Mouse (Mus musculus) liver, embryonic 16.5 days (tissue): ENCODE measurements around the gene Ifnar1. TPM values are rescaled to one million over a fixed set of nuclear protein-coding genes. Genes with fewer than 3 reads are reported as not detected.

Experiments
- ATAC-seq: fragments of 200-750 bp; cut with Nextera tagmentation; 2 replicates; pipeline ENCODE4 v1.8.0; 2017; ENCODE audit warnings: low read depth, mild to moderate bottlenecking, moderate number of reproducible peaks, moderate library complexity
- H3K27ac ChIP-seq: fragments of 300-500 bp; sonication (generic); 2 replicates; pipeline ENCODE4 v1.5.1; 2014; ENCODE audit warnings: mild to moderate bottlenecking, low read length
- H3K27me3 ChIP-seq: fragments of 300-500 bp; sonication (generic); 2 replicates; pipeline ENCODE4 v1.6.1; 2014; ENCODE audit warnings: low read depth, low read length, mixed read lengths; ENCODE audit not compliant: control insufficient read depth, insufficient read depth
- H3K36me3 ChIP-seq: fragments of 300-500 bp; sonication (generic); 2 replicates; pipeline ENCODE4 v1.6.1; 2014; ENCODE audit warnings: mild to moderate bottlenecking; ENCODE audit not compliant: control insufficient read depth, insufficient read depth
- H3K4me1 ChIP-seq: fragments of 300-500 bp; sonication (generic); 2 replicates; pipeline ENCODE4 v1.6.1; 2014; ENCODE audit warnings: low read depth, low read length, mixed read lengths; ENCODE audit not compliant: control insufficient read depth
- H3K4me2 ChIP-seq: fragments of 300-500 bp; sonication (generic); 2 replicates; pipeline ENCODE4 v1.6.1; 2014; ENCODE audit warnings: low read depth, low read length, mixed read lengths
- H3K4me3 ChIP-seq: fragments of 300-500 bp; sonication (generic); 2 replicates; pipeline ENCODE4 v1.5.1; 2014; ENCODE audit warnings: low read depth, mild to moderate bottlenecking, low read length
- H3K9ac ChIP-seq: fragments of 300-500 bp; sonication (generic); 2 replicates; pipeline ENCODE4 v1.6.1; 2014; ENCODE audit warnings: low read depth, low read length
- H3K9me3 ChIP-seq: fragments of 300-500 bp; sonication (generic); replicated peaks from 2 replicates; pipeline ENCODE4 v1.6.1; 2016; ENCODE audit warnings: low read length; ENCODE audit not compliant: control insufficient read depth
- WGBS: fragments of 180-500 bp; shearing (Covaris S2); extraction: QIAGEN DNeasy Blood & Tissue Kit; methylation state at CpG from one replicate; pipeline ENCODE4 v1.1.7; 2014; ENCODE audit not compliant: insufficient replicate concordance; 5-methylcytosine and 5-hydroxymethylcytosine counted together
- polyA plus RNA-seq: library from polyadenylated mRNA; unstranded; fragments of >200 nt; fragmentation: Nextera tagmentation; extraction: Ambion mirVana; gene quantifications from 2 replicates; pipeline ENCODE4 v1.2.1, GENCODE M21; 2015

The Ifnar1 gene
- polyA plus RNA-seq, 1 experiment from 2014 or later: 25.0 TPM

DNA sequence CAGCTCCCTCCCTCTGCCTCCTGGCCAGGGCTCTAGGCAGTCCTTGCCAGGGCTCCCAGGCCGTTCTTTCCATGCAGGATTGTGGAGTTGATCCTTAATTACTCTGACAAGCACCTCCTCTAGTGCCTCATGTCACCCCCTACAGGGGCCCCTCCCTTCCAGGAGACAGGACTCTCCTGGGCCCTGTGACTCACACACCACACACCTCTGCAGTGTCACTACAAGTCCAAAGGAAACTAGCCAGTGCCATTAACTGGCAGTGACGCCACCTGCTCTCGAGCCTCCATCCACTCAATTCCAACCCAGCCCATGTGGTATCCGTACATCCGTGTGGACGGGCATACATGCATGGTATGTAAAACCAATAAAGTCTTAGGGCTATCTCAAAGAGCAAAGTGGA, 49.9 kb downstream of the Ifnar1 start:
- Histone ChIP-seq H3K4me3 (no peak overlapping the region), H3K4me1 (peaks cover 40% of the 10 kb centered on the region), H3K27me3 (no peaks in the 10 kb centered on the region), H3K9me3 (no peaks in the 10 kb centered on the region), H3K36me3 (no peaks in the 10 kb centered on the region), H3K27ac (no peak overlapping the region), H3K4me2 (no peak overlapping the region), H3K9ac (no peak overlapping the region)
- ATAC-seq: no peak
- WGBS: 78% methylated on average over 6 of the region's 6 CpGs

DNA sequence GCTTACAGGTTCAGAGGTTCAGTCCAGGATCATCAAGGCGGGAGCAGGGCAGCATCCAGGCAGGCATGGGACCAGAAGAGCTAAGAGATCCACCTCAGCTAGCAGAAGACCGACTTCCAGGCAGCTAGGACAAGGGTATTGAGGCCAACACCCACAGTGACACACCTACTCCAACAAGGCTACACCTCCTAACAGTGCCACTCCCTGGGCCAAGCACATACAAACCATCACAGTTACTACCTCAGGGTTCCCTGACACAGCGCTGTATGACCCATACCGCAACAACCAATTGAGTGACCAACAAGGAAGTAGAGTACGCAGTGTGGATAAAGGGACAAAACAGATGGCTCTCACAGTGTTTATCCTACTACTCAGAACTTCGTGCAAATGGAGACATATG, 51.3 kb downstream of the Ifnar1 start:
- Histone ChIP-seq H3K4me2 (no peak overlapping the region), H3K27me3 (no peaks in the 10 kb centered on the region), H3K9ac (no peak overlapping the region), H3K27ac (no peak overlapping the region), H3K4me3 (no peak overlapping the region), H3K9me3 (no peaks in the 10 kb centered on the region), H3K36me3 (no peaks in the 10 kb centered on the region), H3K4me1 (peaks cover 43% of the 10 kb centered on the region)
- ATAC-seq: peak; percentile 8; the same call in 1 of the 2 replicates
- WGBS: 75% methylated on average over 6 of the region's 6 CpGs

DNA sequence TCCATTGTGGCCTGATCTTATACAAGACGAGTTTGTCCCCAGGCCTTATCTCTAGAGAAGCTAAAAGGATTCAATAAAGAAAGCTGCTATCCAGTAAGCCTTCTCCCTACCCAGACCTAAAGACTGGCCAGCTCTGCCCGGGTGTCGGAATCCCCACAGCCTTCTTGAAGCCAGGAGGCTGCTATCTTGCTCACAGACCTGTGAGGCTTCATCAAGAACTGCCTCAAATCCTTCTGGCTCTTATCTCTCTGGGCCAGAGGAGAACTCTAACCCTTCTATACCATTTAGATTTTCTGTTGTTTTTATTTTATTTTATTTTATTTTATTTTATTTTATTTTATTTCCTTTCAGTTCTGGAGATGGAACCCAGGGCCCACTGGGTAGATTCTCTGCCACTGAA, 52.0 kb downstream of the Ifnar1 start:
- Histone ChIP-seq H3K9me3 (no peaks in the 10 kb centered on the region), H3K4me2 (no peak overlapping the region)
- peak; percentile 71 for ATAC-seq

DNA sequence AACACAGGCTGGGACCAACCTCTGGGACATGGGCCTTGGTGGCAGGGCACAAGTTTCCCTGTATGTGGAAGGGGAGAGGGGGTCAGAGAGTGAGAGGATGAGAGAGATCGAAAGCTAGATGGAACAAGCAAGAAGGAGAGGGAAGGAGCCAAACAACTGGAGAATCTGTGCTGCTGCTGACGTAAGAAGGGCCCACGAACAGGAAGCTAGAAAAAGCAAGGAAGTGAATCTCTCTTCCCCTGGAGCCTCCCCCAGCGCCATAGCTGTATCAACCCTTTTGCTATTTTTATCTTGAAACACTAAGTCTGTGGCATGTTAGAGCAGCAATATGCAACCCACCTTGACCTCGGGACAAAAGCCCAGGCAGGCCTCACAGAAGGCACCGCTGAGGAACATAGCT, 53.0 kb downstream of the Ifnar1 start:
- WGBS: 37% methylated on average over 6 of the region's 6 CpGs
- H3K4me1 ChIP-seq: peaks cover 51% of the 10 kb centered on the region

More for the DNA sequence above, 52.0 kb downstream of the Ifnar1 start:
- peaks cover 50% of the 10 kb centered on the region for H3K4me1 ChIP-seq
- no peak overlapping the region for H3K9ac ChIP-seq
- no peaks in the 10 kb centered on the region for H3K27me3 ChIP-seq
- no peaks in the 10 kb centered on the region for H3K36me3 ChIP-seq
- no peak overlapping the region for H3K4me3 ChIP-seq
- 27% methylated on average over 3 of the region's 3 CpGs for WGBS
- peak overlapping the region; percentile 18; the same call in 1 of the 2 replicates for H3K27ac ChIP-seq

DNA sequence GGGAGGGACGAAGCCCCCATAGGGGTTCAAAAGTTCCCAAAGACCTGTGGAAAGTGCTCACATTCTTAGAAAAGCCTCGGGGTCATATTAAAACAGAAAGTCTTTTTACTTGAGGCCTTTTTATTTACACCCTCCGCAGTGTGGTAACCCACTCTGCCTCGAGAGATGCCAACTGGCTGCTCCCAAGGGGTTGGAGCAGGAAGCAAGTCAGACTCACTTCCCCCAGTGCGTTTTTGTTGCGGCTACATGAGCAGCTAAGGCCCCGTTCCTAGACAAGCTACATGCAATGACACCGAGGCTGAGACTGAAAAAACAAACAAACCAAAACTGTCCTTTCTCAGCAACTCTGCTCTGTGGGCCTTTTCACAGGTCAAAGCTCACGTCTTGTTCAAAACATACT, 53.5 kb downstream of the Ifnar1 start:
- Histone ChIP-seq H3K27me3 (no peaks in the 10 kb centered on the region), H3K4me2 (no peak overlapping the region), H3K4me3 (no peak overlapping the region), H3K9me3 (no peaks in the 10 kb centered on the region), H3K4me1 (peaks cover 49% of the 10 kb centered on the region), H3K27ac (peak overlapping the region; percentile 57; the same call in 1 of the 2 replicates), H3K9ac (no peak overlapping the region), H3K36me3 (no peaks in the 10 kb centered on the region)
- WGBS: 44% methylated on average over 9 of the region's 9 CpGs
- ATAC-seq: no peak

More for the DNA sequence above, 53.0 kb downstream of the Ifnar1 start:
- Histone ChIP-seq H3K4me2 (no peak overlapping the region), H3K4me3 (no peak overlapping the region), H3K9me3 (no peaks in the 10 kb centered on the region), H3K27ac (peak overlapping the region; percentile 57; the same call in 1 of the 2 replicates), H3K36me3 (no peaks in the 10 kb centered on the region), H3K9ac (no peak overlapping the region), H3K27me3 (no peaks in the 10 kb centered on the region)
- no peak for ATAC-seq

DNA sequence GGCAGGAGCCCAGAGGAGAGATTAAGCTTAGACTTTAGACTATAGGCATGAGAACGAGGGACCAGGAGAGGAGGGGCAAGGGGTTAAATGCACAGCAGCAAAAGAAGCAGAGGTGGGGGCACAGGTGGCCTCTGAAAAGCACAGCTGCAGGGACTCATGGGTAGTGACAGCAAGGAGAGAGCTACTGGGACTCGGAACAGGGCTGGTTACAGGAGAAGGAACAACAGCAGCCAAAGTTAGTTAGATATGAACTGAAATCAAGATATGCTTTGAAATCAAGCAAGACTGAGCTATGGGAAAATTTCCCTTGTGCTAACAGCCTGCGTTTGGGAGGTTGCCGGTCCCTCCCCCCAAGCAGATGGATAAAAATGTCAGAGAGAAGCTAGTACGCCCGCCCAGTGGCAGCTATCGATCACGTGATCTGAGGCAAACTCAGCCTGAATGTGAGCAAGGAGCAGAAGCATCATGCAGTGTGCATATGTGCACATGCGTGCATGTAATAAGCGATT, 56.6 kb downstream of the Ifnar1 start:
- peak overlapping the region; percentile 6; the same call in 1 of the 2 replicates for H3K9ac ChIP-seq
- 27% methylated on average over 10 of the region's 10 CpGs for WGBS
- peaks cover 57% of the 10 kb centered on the region for H3K4me1 ChIP-seq
- no peak overlapping the region for H3K4me3 ChIP-seq
- no peaks in the 10 kb centered on the region for H3K27me3 ChIP-seq
- no peaks in the 10 kb centered on the region for H3K36me3 ChIP-seq
- ATAC-seq: no peak
- no peaks in the 10 kb centered on the region for H3K9me3 ChIP-seq
- no peak overlapping the region for H3K27ac ChIP-seq
- peak overlapping the region; percentile 39 for H3K4me2 ChIP-seq

DNA sequence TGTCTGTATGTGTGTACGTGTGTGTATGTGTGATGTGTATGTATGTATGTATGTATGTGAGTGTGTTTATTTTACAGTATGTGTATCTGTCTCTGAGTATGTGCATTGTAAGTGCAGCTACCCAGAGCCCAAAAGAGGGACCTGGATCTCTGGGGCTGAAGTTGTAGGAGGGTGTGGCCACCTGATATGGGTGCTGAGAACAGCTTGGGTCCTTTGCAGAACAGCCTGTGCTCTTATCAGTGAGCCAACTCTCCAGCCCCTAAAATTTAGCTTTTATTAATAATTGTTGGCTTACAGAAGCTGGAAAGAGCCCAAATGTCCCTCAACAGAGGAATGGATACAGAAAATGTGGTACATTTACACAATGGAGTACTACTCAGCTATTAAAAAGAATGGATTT, 58.6 kb downstream of the Ifnar1 start:
- no peak for ATAC-seq
- Histone ChIP-seq H3K9me3 (no peaks in the 10 kb centered on the region), H3K4me2 (no peak overlapping the region), H3K4me3 (no peak overlapping the region), H3K27ac (no peak overlapping the region), H3K9ac (no peak overlapping the region), H3K27me3 (no peaks in the 10 kb centered on the region), H3K4me1 (peaks cover 52% of the 10 kb centered on the region), H3K36me3 (no peaks in the 10 kb centered on the region)
- WGBS: 88% methylated on average over 1 of the region's 1 CpGs

DNA sequence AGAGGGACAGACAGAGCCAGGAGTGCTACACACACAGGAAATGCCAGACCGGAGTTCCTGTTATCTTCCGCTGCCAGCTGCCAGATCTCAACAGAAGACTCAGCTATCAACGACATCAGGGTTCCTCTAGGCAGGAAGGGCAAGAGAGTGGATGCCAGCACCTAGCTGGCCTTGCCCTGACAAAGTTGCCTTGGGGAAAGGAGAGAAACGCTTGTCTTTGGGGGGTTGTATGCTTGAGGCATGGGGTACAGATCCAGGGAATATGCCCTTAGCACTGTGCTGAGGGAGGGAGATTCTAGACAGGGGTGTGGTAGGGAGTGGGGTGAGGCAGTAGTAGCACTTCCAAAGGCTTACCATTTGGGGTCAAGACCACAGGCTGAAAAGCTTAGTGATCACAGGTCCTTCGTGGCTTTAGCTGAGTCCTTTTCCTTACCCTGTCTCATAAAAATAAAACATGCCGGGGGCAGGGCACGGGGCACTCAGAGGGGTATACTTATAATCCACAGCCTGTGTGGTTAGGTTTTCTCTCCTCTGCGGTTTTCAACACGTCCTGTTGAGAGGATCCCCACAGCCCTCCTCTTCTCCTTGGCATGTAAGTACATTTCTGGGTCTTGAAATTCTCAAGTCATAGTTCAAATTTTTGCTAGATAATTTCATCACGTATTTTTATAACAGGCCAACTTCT, 60.7 kb downstream of the Ifnar1 start:
- peaks cover 66% of the 10 kb centered on the region for H3K4me1 ChIP-seq
- ATAC-seq: peak; percentile 73
- H3K4me3 ChIP-seq: peak overlapping the region; percentile 87

DNA sequence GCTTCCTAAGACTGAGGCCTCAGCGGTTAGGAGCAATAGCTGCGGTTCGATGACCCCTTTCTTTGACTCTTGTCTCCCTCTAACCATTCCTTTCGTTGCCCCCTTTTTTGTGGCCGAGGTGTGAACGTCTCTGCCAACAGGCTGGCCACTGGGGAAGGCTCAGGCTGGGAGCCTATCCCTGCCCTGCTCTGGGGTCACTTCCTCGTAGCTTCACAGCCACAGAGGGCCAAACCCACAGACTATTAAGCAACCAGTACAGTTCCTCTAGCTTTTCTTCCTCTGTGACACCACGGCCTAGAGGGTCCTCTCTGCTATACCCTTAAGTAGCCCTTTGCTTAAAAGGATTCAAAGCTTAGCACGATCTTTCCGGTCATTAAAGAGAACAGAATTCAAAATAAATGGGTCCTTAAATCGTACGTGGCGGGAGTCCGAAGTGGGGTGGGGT, 61.4 kb downstream of the Ifnar1 start:
- no peaks in the 10 kb centered on the region for H3K9me3 ChIP-seq
- H3K27ac ChIP-seq: peak overlapping the region; percentile 94
- H3K27me3 ChIP-seq: no peaks in the 10 kb centered on the region
- H3K9ac ChIP-seq: peak overlapping the region; percentile 93
- H3K4me3 ChIP-seq: peak overlapping the region; percentile 87
- ATAC-seq: peak; percentile 30
- H3K4me1 ChIP-seq: peaks cover 69% of the 10 kb centered on the region
- peak overlapping the region; percentile 98 for H3K4me2 ChIP-seq
- no peaks in the 10 kb centered on the region for H3K36me3 ChIP-seq
- 3% methylated on average over 14 of the region's 14 CpGs for WGBS

More for the DNA sequence above, 60.7 kb downstream of the Ifnar1 start:
- Histone ChIP-seq H3K9ac (peak overlapping the region; percentile 93), H3K9me3 (no peaks in the 10 kb centered on the region), H3K27ac (peak overlapping the region; percentile 94), H3K36me3 (no peaks in the 10 kb centered on the region), H3K4me2 (peak overlapping the region; percentile 98), H3K27me3 (no peaks in the 10 kb centered on the region)
- WGBS: 12% methylated on average over 10 of the region's 10 CpGs
